Mouse (Mus musculus): ENCODE results near the gene Ahdc1.
A peak's percentile ranks its signal among the peaks of the same experiment; 100 is the strongest.

Gene Ahdc1

GRCm38 (mm10) chr4:133078947-133079346 lies 67.9 kb downstream of the Ahdc1 start:
- DNase-seq (ENCODE audit: low spot score in 2 of 2), result no peak

- no peak for DNase-seq (ENCODE audit: low spot score in 2 of 2)
Observed at GRCm38 (mm10) chr4:133079416-133080113, 68.5 kb downstream of the Ahdc1 start.

- DNase-seq (ENCODE audit: low spot score in 2 of 2), result no peak
Observed at GRCm38 (mm10) chr4:133080862-133081261, 69.8 kb downstream of the Ahdc1 start.

- no peak for DNase-seq (ENCODE audit: low spot score in 2 of 2)
Observed at GRCm38 (mm10) chr4:133082216-133082773, 71.2 kb downstream of the Ahdc1 start.

- peak in 1 of 2 experiments; percentile 73 for DNase-seq (ENCODE audit: low spot score in 2 of 2)
Observed at GRCm38 (mm10) chr4:133083991-133084861, 73.2 kb downstream of the Ahdc1 start.

GRCm38 (mm10) chr4:133085011-133085782 lies 74.1 kb downstream of the Ahdc1 start:
- DNase-seq (ENCODE audit: low spot score in 2 of 2), result peak in 1 of 2 experiments; percentile 66

- no peak for DNase-seq (ENCODE audit: low spot score in 2 of 2)
Observed at GRCm38 (mm10) chr4:133085783-133086342, 74.8 kb downstream of the Ahdc1 start.

- DNase-seq (ENCODE audit: low spot score in 2 of 2), result no peak
Observed at GRCm38 (mm10) chr4:133087177-133087714, 76.2 kb downstream of the Ahdc1 start.

GRCm38 (mm10) chr4:133087835-133088234 lies 76.8 kb downstream of the Ahdc1 start:
- DNase-seq (ENCODE audit: low spot score in 2 of 2), result peak in 1 of 2 experiments; percentile 56

GRCm38 (mm10) chr4:133089319-133089718 lies 78.3 kb downstream of the Ahdc1 start:
- no peak for DNase-seq (ENCODE audit: low spot score in 2 of 2)

GRCm38 (mm10) chr4:133089802-133090201 lies 78.7 kb downstream of the Ahdc1 start:
- DNase-seq (ENCODE audit: low spot score in 2 of 2), result no peak

GRCm38 (mm10) chr4:133090276-133090719 lies 79.2 kb downstream of the Ahdc1 start:
- DNase-seq (ENCODE audit: low spot score in 2 of 2), result no peak

GRCm38 (mm10) chr4:133090720-133091458 lies 79.8 kb downstream of the Ahdc1 start:
- DNase-seq (ENCODE audit: low spot score in 2 of 2), result peak; percentile 60 to 71

GRCm38 (mm10) chr4:133091459-133091785 lies 80.4 kb downstream of the Ahdc1 start:
- DNase-seq (ENCODE audit: low spot score in 2 of 2), result no peak

GRCm38 (mm10) chr4:133092453-133092901 lies 81.4 kb downstream of the Ahdc1 start:
- peak in 1 of 2 experiments; percentile 54 for DNase-seq (ENCODE audit: low spot score in 2 of 2)

GRCm38 (mm10) chr4:133093056-133093455 lies 82.0 kb downstream of the Ahdc1 start:
- DNase-seq (ENCODE audit: low spot score in 2 of 2), result no peak

GRCm38 (mm10) chr4:133093481-133094033 lies 82.5 kb downstream of the Ahdc1 start:
- DNase-seq (ENCODE audit: low spot score in 2 of 2), result no peak

GRCm38 (mm10) chr4:133094255-133094654 lies 83.2 kb downstream of the Ahdc1 start:
- no peak for DNase-seq (ENCODE audit: low spot score in 2 of 2)

- DNase-seq (ENCODE audit: low spot score in 2 of 2), result peak in 1 of 2 experiments; percentile 70
Observed at GRCm38 (mm10) chr4:133094936-133095733, 84.1 kb downstream of the Ahdc1 start.
